Mouse (Mus musculus) olfactory bulb, adult 2 months (tissue): ENCODE results near the gene Slc19a1.

Experiments
- CTCF ChIP-seq: fragments of 200-500 bp; IDR thresholded peaks from 2 replicates; pipeline ENCODE4 v1.5.1; 2012; ENCODE audit warnings: low read depth, mild to moderate bottlenecking, low read length, moderate library complexity; ENCODE audit not compliant: insufficient read depth
- POLR2A ChIP-seq: fragments of 200-500 bp; IDR thresholded peaks from 2 replicates; pipeline ENCODE4 v1.6.1; 2012; ENCODE audit warnings: mild to moderate bottlenecking, low read depth, low read length, moderate library complexity; ENCODE audit not compliant: insufficient read depth

GRCm38 (mm10) chr10:77048196-77048595 lies 16.2 kb downstream of the Slc19a1 start:
- TF ChIP-seq CTCF = no peak
- TF ChIP-seq POLR2A = no peak
